Mouse (Mus musculus): ENCODE data around the gene Gjb3.

Gjb3 gene

GRCm38 (mm10) chr4:127279241-127279640 lies 51.4 kb downstream of the Gjb3 start:
- no peak for DNase-seq (ENCODE audit: low spot score)

GRCm38 (mm10) chr4:127278451-127279001 lies 52.1 kb downstream of the Gjb3 start:
- DNase-seq (ENCODE audit: low spot score) = no peak
